Mouse (Mus musculus) c-Kit-negative CD71-positive TER-119-positive erythroid progenitor cells, embryonic 14.5 days (primary cell): Measurements from ENCODE around the gene Oscp1.

Source experiments
- DNase-seq: peaks from one replicate; pipeline ENCODE4 v3.0.0-alpha.2; 2013; ENCODE audit warnings: low read depth, low spot score

Gene Oscp1

GRCm38 (mm10) chr4:126110374-126111152 lies 52.2 kb downstream of the Oscp1 start:
- no peak for DNase-seq

GRCm38 (mm10) chr4:126111153-126111549 lies 52.8 kb downstream of the Oscp1 start:
- DNase-seq: no peak

GRCm38 (mm10) chr4:126113243-126113642 lies 54.9 kb downstream of the Oscp1 start:
- no peak for DNase-seq

GRCm38 (mm10) chr4:126113943-126114342 lies 55.6 kb downstream of the Oscp1 start:
- DNase-seq: peak; percentile 22

DNA sequence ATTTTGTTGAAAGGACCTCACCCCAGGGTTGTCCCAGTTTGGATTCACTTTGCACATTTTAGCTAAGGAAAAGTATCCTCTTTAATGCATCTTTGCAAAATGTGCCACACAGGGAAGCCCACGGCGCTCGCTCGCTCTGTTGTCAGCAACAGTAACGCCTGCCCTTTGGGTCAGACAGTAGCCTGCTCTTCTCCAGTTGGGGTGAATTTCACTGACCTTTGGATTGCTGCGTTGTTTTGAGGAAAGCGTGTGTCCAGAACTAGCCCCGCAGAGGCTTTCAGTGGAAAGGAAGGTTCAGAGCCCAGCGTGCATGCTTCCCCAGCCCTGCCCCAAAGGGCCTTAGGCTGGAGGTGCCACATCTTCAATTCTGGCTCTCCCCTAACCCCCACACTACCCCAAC lies 57.0 kb downstream of the Oscp1 start:
- no peak for DNase-seq

DNA sequence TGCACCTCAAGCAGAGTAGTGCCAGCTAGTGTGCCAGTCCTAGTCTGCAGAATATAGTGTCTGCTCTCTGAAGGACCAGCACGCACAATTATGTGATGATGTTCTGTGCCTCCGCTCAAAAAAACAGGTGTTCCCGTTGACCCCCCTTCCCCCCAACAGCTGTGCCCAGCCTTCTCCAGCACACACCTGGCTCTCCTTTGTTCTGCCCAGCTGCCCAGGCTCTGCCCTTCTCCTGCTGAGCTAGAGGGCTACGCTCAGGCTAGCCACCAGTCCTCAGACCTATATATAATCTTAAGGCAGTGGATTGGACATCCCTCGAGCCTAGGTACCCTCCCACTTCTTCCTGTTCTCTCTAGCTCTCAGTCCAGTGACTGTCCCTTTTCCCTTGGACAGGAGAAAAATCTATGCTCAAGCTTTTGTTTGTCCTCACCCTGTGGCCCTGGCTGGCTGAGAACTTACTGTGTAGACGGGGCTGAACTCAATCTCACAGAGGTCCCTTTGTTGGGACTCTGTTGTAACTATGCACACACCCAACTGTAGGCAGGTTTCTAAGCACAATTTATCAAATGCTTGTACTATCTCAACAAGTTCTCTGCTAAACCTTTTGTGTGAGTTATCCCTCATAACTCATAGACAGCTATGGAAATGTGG lies 57.6 kb downstream of the Oscp1 start:
- no peak for DNase-seq

GRCm38 (mm10) chr4:126117116-126117515 lies 58.8 kb downstream of the Oscp1 start:
- no peak for DNase-seq

DNA sequence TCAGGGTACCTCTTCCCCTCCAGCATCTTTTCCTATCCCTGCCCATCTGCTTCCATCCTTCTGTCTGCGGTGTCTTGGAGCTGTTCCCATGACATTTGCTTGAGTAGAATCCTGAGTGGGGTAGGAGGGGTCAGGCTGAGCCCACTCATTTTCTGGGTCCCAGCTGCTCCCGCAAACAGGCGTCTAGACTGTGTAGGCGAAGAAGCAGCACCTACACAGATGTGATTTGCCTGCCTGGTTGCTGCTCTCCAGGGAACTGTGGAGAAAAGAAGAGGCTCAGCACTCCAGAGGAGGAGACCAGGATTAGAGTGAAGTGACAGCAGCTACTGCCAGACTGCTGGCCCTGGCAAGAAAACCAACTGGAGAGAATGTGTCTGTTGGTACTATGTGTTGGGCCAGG lies 60.3 kb downstream of the Oscp1 start:
- DNase-seq: no peak

GRCm38 (mm10) chr4:126119051-126119450 lies 60.7 kb downstream of the Oscp1 start:
- no peak for DNase-seq

- no peak for DNase-seq
Observed at GRCm38 (mm10) chr4:126120052-126120451, 61.7 kb downstream of the Oscp1 start.

GRCm38 (mm10) chr4:126120506-126120905 lies 62.1 kb downstream of the Oscp1 start:
- no peak for DNase-seq

DNA sequence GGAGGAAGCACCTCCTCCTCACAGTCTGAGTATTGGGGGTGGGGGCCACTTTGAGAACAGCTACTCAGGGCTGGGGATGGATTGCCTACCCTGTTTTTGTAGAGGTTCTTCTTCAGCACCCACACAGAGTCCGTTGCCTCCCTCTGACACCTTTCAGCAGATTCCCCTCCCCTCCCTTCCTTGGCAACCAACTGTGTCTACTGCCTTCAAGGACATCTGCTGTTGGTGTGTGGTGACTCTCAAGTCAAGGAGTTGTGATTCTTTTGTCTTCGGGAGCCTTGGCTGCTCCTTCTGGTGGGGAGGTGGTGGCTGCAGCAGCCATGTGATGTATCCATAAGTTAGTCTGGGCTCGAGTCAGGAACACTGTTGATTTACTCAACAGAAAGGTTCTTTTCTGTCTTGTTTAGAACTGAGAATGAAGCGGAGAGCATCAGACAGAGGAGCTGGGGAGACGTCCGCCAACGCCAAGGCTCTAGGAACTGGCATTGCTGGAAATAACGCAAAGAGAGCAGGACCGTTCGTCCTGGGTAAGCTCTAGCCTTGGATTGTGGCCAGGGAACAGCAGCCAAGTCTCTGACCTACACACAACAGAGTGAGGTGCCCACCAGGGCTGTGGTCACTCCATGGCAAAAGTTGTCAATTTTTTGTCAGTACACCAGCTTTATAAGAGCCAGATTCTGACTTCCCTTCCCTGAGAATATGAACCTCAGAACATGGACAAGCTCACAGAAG lies 65.1 kb downstream of the Oscp1 start:
- no peak for DNase-seq

DNA sequence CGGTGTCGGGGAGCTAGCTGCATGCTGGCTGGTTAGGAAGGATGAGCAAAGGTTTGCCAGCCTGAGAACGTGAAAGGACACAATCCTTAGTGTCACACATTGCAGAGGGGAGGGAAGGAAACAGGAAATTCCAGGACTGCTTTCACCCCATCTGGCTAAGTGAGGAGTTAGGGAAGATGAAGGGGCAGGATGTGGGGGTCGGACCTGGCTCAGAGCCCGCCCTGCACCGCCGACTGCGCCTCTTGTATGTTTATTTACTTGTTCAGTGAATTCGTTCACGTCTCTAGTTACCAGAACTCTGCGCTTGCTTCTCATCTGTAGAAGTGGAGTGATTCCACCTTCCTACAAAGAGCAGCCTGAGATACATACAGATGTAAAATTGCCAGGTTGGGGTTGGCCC lies 72.1 kb downstream of the Oscp1 start:
- DNase-seq: no peak

- DNase-seq: no peak
Observed at GRCm38 (mm10) chr4:126131290-126132121, 73.1 kb downstream of the Oscp1 start.

GRCm38 (mm10) chr4:126132636-126133264 lies 74.4 kb downstream of the Oscp1 start:
- DNase-seq: no peak

DNA sequence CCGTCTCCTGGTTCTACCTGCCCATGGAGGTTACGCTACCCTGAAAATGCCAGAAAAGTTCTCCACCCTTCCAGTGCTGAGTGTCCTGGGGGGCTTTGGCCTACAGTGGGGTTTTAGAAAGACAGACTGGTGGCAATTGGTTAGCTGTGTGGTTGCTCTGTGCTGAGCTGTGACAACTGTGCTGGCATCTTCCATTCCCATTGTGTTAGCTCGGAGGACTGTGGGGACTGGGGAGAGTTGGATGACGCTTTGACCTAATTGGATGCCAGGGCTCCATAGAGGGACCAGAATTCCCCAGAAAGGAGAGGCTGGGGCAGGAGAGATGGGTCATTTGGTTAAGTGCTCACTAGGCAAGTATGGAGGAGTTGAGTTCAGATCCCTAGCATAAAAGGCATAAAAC lies 75.9 kb downstream of the Oscp1 start:
- DNase-seq: no peak

DNA sequence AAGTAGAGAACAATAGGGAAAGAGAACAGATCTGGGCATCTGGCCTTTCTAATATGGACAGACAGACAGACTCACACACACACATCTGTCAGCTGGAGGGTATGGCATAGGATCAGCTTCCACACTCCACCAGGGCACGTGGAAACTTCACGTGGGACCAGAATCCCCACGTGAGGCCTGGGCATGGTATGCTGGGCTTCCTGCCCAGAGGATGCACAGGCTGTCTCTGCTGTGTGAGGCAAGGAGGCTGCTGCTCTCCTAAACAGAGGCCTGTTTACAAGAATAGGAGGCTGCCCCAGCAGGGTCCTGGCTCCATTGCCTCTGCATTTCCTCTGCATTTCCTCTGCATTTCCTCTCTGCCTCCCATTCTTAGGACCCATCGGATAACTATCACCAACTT lies 76.3 kb downstream of the Oscp1 start:
- DNase-seq: no peak

GRCm38 (mm10) chr4:126137773-126138172 lies 79.4 kb downstream of the Oscp1 start:
- DNase-seq: no peak

DNA sequence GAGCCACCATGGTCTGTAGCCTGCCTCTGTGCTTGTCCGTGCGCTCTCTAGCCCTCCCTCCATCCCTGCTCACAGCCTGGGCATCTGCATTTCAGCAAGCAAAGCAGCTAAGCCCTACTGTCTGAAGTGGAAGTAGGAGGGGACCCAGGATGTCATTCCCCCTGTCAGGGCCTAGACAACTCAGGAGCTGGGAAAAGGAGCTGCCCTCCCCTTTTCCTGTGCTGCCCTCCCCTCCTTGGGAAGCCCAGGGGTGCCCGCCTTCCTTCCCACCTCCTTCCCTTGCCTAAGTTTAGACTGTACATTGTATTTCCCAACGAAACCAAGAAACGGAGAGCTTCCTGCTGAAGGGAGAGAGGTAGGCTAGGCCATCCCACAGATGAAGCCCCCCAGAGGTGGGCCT lies 82.7 kb downstream of the Oscp1 start:
- DNase-seq: no peak
